Mouse (Mus musculus) G1E (cell line): ENCODE data around the gene Sppl3. TPM values are rescaled to one million over a fixed set of nuclear protein-coding genes. Genes with fewer than 3 reads are reported as not detected.

ENCODE experiments used
- ATAC-seq: 2 replicates; pipeline ENCODE4 v1.8.0; 2016; ENCODE audit warnings: mild to moderate bottlenecking; ENCODE audit not compliant: insufficient number of reproducible peaks, poor library complexity, low FRiP score, severe bottlenecking; ENCODE audit errors: extremely low read depth
- DNase-seq: peaks from one replicate; pipeline ENCODE4 v3.0.0; 2012; ENCODE audit warnings: low spot score
- H3K27me3 ChIP-seq: 2 replicates; pipeline ENCODE4 v1.6.1; 2012; ENCODE audit warnings: mild to moderate bottlenecking, low read length, inconsistent platforms; ENCODE audit not compliant: insufficient read depth
- H3K36me3 ChIP-seq: replicated peaks from 2 replicates; pipeline ENCODE3; 2012; ENCODE audit warnings: mild to moderate bottlenecking, inconsistent platforms
- H3K4me1 ChIP-seq: 2 replicates; pipeline ENCODE4 v1.6.1; 2012; ENCODE audit warnings: low read depth, low read length, inconsistent platforms, mixed read lengths; ENCODE audit not compliant: insufficient read depth
- H3K4me3 ChIP-seq: 2 replicates; pipeline ENCODE4 v1.5.1; 2012; ENCODE audit warnings: low read depth, mild to moderate bottlenecking, inconsistent platforms, low read length, moderate library complexity, mixed read lengths
- H3K9me3 ChIP-seq: replicated peaks from 2 replicates; pipeline ENCODE4 v1.6.1; 2012; ENCODE audit warnings: inconsistent platforms
- CTCF ChIP-seq: IDR thresholded peaks from 2 replicates; pipeline ENCODE4 v1.5.1; 2012; ENCODE audit warnings: low read depth, low read length, inconsistent platforms, mixed read lengths
- GATA1 ChIP-seq: IDR thresholded peaks from 2 replicates; pipeline ENCODE4 v1.6.1; 2012; ENCODE audit warnings: borderline replicate concordance, low read length, inconsistent platforms, mixed read lengths
- GATA2 ChIP-seq: IDR thresholded peaks from 2 replicates; pipeline ENCODE4 v1.6.1; 2012; ENCODE audit warnings: low read depth, low read length, inconsistent platforms, borderline replicate concordance
- POLR2AphosphoS5 ChIP-seq: IDR thresholded peaks from 2 replicates; pipeline ENCODE4 v1.6.1; 2012; ENCODE audit warnings: low read depth, low read length, inconsistent platforms; ENCODE audit not compliant: insufficient replicate concordance
- TAL1 ChIP-seq: conservative IDR thresholded peaks from 2 replicates; pipeline ENCODE4 v1.6.1; 2012; ENCODE audit warnings: low read depth, low read length, inconsistent platforms, mixed read lengths
- polyA plus RNA-seq: library from polyadenylated mRNA; stranded (reverse); fragments of >175 nt; gene quantifications from 2 replicates; pipeline ENCODE4 v1.2.3, GENCODE M21; 2012
- total RNA-seq, 2 experiments: library from RNA; stranded (forward) in 1 of 2; stranded (reverse) in 1 of 2; fragments of 200-1000 nt in 1 of 2; fragments of >200 nt in 1 of 2; fragmentation: Nextera tagmentation in 1 of 2; gene quantifications; 2 replicates each; pipeline ENCODE4 v1.2.3; 2014 to 2017

Sppl3 gene
- total and polyA plus RNA-seq, 3 experiments = 29.5 to 69.2 (median 35.9) TPM

- TF ChIP-seq GATA2 (no peak), GATA1 (no peak), TAL1 (no peak), POLR2AphosphoS5 (no peak), CTCF (no peak)
- no peak for DNase-seq
- H3K36me3 ChIP-seq = no peaks in the 10 kb centered on the region
- H3K4me3 ChIP-seq = no peak overlapping the region
- H3K27me3 ChIP-seq = peaks cover 11% of the 10 kb centered on the region; the same call in 1 of the 2 replicates
- H3K9me3 ChIP-seq = no peaks in the 10 kb centered on the region
- H3K4me1 ChIP-seq = peaks cover 34% of the 10 kb centered on the region
- ATAC-seq = no peak
Observed at GRCm38 (mm10) chr5:114976935-114977334, 34.0 kb upstream of the Sppl3 start.

DNA sequence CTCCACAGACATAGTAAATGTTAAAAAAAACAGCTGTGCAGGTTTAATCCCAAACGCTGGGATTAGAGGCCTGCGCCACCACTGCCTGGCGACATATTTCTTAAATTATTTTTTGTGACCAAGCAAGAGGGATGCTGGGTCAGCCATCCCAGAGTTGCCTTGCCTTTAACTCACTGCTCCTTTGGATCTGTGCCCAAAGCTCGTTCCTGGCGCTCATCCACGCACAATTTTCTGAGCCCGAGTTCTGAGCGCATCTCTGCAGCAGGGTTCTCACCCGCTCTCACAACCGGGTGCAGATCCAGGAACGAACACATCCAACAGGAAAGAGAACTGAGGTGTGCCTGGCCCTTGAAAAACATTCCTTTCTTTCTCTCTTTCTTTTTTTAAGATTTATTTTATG, 32.5 kb upstream of the Sppl3 start:
- no peaks in the 10 kb centered on the region for H3K36me3 ChIP-seq
- no peak overlapping the region for H3K4me3 ChIP-seq
- H3K9me3 ChIP-seq = peaks cover 1% of the 10 kb centered on the region; the same call in 1 of the 2 replicates
- TF ChIP-seq POLR2AphosphoS5 (no peak), GATA2 (no peak), TAL1 (no peak), GATA1 (no peak), CTCF (no peak)
- peaks cover 12% of the 10 kb centered on the region; the same call in 1 of the 2 replicates for H3K27me3 ChIP-seq
- DNase-seq = no peak
- ATAC-seq = no peak
- H3K4me1 ChIP-seq = peaks cover 30% of the 10 kb centered on the region

DNA sequence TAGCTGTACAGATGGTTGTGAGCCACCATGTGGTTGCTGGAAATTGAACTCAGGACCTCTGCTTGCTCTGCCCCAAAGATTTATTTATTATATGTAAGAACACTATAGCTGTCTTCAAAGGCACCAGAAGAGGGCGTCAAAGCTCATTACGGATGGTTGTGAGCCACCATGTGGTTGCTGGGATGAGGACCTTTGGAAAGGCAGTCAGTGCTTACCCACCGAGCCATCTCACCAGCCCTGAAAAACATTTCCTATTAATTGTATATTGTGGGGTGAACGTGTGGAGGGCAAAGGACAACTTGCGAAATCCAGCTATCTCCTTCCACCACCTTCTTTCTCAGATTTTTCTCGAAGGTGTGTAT, 32.1 kb upstream of the Sppl3 start:
- Histone ChIP-seq H3K36me3 (no peaks in the 10 kb centered on the region), H3K9me3 (peaks cover 4% of the 10 kb centered on the region; the same call in 1 of the 2 replicates), H3K27me3 (peaks cover 12% of the 10 kb centered on the region; the same call in 1 of the 2 replicates), H3K4me3 (peak overlapping the region; percentile 68), H3K4me1 (peaks cover 30% of the 10 kb centered on the region)
- DNase-seq = no peak
- ATAC-seq = peak; percentile 17; the same call in 1 of the 2 replicates
- TF ChIP-seq POLR2AphosphoS5 = no peak
- no peak for TF ChIP-seq GATA1
- TF ChIP-seq CTCF = no peak
- no peak for TF ChIP-seq TAL1
- TF ChIP-seq GATA2 = no peak

GRCm38 (mm10) chr5:114979250-114980121, 31.5 kb upstream of the Sppl3 start:
- peak; percentile 56 for DNase-seq
- ATAC-seq = peak; percentile 61
- TF ChIP-seq GATA2 = no peak
- peak; percentile 97 for TF ChIP-seq CTCF

GRCm38 (mm10) chr5:114980122-114980748, 30.7 kb upstream of the Sppl3 start:
- peak overlapping the region; percentile 68 for H3K4me3 ChIP-seq
- no peak for ATAC-seq
- peaks cover 32% of the 10 kb centered on the region for H3K4me1 ChIP-seq

More at GRCm38 (mm10) chr5:114979250-114980121, 31.5 kb upstream of the Sppl3 start:
- peaks cover 30% of the 10 kb centered on the region for H3K4me1 ChIP-seq
- H3K9me3 ChIP-seq = peaks cover 4% of the 10 kb centered on the region; the same call in 1 of the 2 replicates
- H3K27me3 ChIP-seq = peaks cover 10% of the 10 kb centered on the region; the same call in 1 of the 2 replicates
- no peaks in the 10 kb centered on the region for H3K36me3 ChIP-seq
- peak overlapping the region; percentile 68 for H3K4me3 ChIP-seq

GRCm38 (mm10) chr5:114982001-114982400, 28.9 kb upstream of the Sppl3 start:
- no peak overlapping the region for H3K4me3 ChIP-seq
- DNase-seq (no peak), ATAC-seq (no peak)
- peaks cover 4% of the 10 kb centered on the region; the same call in 1 of the 2 replicates for H3K9me3 ChIP-seq
- no peaks in the 10 kb centered on the region for H3K36me3 ChIP-seq
- peaks cover 32% of the 10 kb centered on the region for H3K4me1 ChIP-seq
- peaks cover 8% of the 10 kb centered on the region; the same call in 1 of the 2 replicates for H3K27me3 ChIP-seq
- TF ChIP-seq GATA1 (no peak), GATA2 (no peak), TAL1 (no peak), POLR2AphosphoS5 (no peak), CTCF (no peak)

More at GRCm38 (mm10) chr5:114980122-114980748, 30.7 kb upstream of the Sppl3 start:
- Histone ChIP-seq H3K36me3 (no peaks in the 10 kb centered on the region), H3K9me3 (peaks cover 4% of the 10 kb centered on the region; the same call in 1 of the 2 replicates), H3K27me3 (peaks cover 11% of the 10 kb centered on the region; the same call in 1 of the 2 replicates)
- TF ChIP-seq POLR2AphosphoS5 (no peak), GATA2 (no peak), CTCF (no peak), TAL1 (no peak), GATA1 (no peak)
- DNase-seq = no peak
